Mouse (Mus musculus) intestine, embryonic 16.5 days (tissue): ENCODE results near the gene Tmem198. TPM values are rescaled to one million over a fixed set of nuclear protein-coding genes. Genes with fewer than 3 reads are reported as not detected.

Source experiments
- ATAC-seq: fragments of 200-750 bp; cut with Nextera tagmentation; 2 replicates; pipeline ENCODE4 v1.8.0; 2017; ENCODE audit warnings: moderate TSS enrichment, moderate library complexity
- H3K27ac ChIP-seq: fragments of 300-500 bp; sonication (generic); 2 replicates; pipeline ENCODE4 v1.5.1; 2014; ENCODE audit warnings: mild to moderate bottlenecking, low read length
- H3K27me3 ChIP-seq: fragments of 300-500 bp; sonication (generic); replicated peaks from 2 replicates; pipeline ENCODE4 v1.6.1; 2014; ENCODE audit warnings: low read length, control low read depth, mixed read lengths; ENCODE audit not compliant: control insufficient read depth, insufficient read depth
- H3K36me3 ChIP-seq: fragments of 300-500 bp; sonication (generic); 2 replicates; pipeline ENCODE4 v1.6.1; 2014; ENCODE audit warnings: low read length, control low read depth; ENCODE audit not compliant: control insufficient read depth, insufficient read depth
- H3K4me1 ChIP-seq: fragments of 300-500 bp; sonication (generic); 2 replicates; pipeline ENCODE4 v1.6.1; 2014; ENCODE audit warnings: low read length, control low read depth, mixed read lengths; ENCODE audit not compliant: control insufficient read depth, insufficient read depth
- H3K4me2 ChIP-seq: fragments of 300-500 bp; sonication (generic); 2 replicates; pipeline ENCODE4 v1.6.1; 2014; ENCODE audit warnings: low read depth, low read length, control low read depth
- H3K4me3 ChIP-seq: fragments of 300-500 bp; sonication (generic); 2 replicates; pipeline ENCODE4 v1.5.1; 2014; ENCODE audit warnings: mild to moderate bottlenecking, low read length
- H3K9ac ChIP-seq: fragments of 300-500 bp; sonication (generic); 2 replicates; pipeline ENCODE4 v1.6.1; 2014; ENCODE audit warnings: low read depth, low read length
- H3K9me3 ChIP-seq: fragments of 300-500 bp; sonication (generic); 2 replicates; pipeline ENCODE4 v1.6.1; 2016; ENCODE audit warnings: low read length, control low read depth; ENCODE audit not compliant: control insufficient read depth
- WGBS: fragments of 180-500 bp; shearing (Covaris S2); extraction: QIAGEN DNeasy Blood & Tissue Kit; methylation state at CpG from one replicate; pipeline ENCODE4 v1.1.7; 2014; 5-methylcytosine and 5-hydroxymethylcytosine counted together
- polyA plus RNA-seq: library from polyadenylated mRNA; unstranded; fragments of >200 nt; fragmentation: Nextera tagmentation; extraction: Ambion mirVana; gene quantifications from 2 replicates; pipeline ENCODE4 v1.2.1, GENCODE M21; 2015

The Tmem198 gene
- polyA plus RNA-seq, 1 experiment from 2014 or later, result 1.5 TPM

DNA sequence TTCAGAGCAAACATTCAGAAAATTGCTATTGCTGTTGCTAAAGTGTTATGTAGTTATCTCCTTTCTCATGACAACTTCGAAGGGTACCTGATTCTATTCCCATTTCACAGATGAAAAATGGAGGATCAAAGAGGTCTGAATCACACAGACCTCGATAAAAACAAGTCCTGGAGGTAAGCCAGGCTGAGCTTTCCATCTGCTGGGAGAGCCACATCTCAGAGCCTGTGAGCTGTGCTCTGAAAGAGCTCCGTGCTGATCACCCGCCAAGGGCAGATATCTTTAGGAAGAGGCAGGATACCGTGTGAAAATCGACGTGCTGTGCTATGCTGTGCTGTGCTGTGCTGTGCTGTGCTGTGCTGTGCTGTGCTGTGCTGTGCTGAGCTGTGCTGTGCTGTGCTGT is 19.0 kb upstream of the Tmem198 start:
- Histone ChIP-seq H3K9me3 (no peaks in the 10 kb centered on the region), H3K4me1 (peaks cover 19% of the 10 kb centered on the region), H3K27me3 (peaks cover 15% of the 10 kb centered on the region; the same call in 1 of the 2 replicates), H3K9ac (no peak overlapping the region), H3K27ac (no peak overlapping the region), H3K4me2 (no peak overlapping the region), H3K4me3 (no peak overlapping the region), H3K36me3 (no peaks in the 10 kb centered on the region)
- 61% methylated on average over 7 of the region's 7 CpGs for WGBS
- ATAC-seq, result no peak

GRCm38 (mm10) chr1:75462636-75463035 is 16.7 kb upstream of the Tmem198 start:
- no peak overlapping the region for H3K4me3 ChIP-seq
- H3K4me1 ChIP-seq, result peaks cover 20% of the 10 kb centered on the region
- 55% methylated on average over 1 of the region's 1 CpGs for WGBS
- no peak overlapping the region for H3K27ac ChIP-seq
- no peak overlapping the region for H3K9ac ChIP-seq
- no peaks in the 10 kb centered on the region for H3K36me3 ChIP-seq
- H3K27me3 ChIP-seq, result peaks cover 7% of the 10 kb centered on the region; the same call in 1 of the 2 replicates
- ATAC-seq, result no peak
- H3K9me3 ChIP-seq, result no peaks in the 10 kb centered on the region
- H3K4me2 ChIP-seq, result no peak overlapping the region

DNA sequence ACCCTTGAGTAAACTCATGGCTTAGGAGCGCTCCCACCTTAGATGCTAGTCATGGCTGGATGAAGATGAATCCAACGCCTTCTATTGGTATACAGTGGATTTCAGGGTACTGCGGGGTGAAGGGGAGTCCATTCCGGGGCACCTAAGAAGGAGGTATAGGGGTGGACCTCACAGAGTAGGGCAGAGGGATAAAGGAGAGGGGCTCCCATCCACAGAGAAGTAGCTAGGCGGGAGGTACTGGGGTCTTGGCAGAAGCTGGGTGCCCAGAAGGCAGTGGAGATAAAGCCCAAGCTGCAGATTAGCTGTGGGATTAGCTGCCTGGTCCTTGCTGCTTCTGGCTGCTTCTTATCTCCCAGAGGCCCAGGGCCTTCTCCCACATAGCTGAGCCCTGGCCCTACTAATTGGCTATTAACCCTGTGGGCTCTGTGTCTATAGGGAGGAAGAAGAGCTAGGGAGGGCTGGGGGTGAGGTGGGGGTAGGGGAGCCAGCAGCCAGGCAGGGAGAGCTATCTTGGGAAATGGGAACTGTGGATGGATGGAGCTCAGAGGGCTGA is 15.6 kb upstream of the Tmem198 start:
- Histone ChIP-seq H3K9me3 (no peaks in the 10 kb centered on the region), H3K9ac (peak overlapping the region; percentile 13; the same call in 1 of the 2 replicates), H3K27me3 (no peaks in the 10 kb centered on the region), H3K4me2 (no peak overlapping the region), H3K4me3 (no peak overlapping the region), H3K4me1 (peaks cover 10% of the 10 kb centered on the region), H3K27ac (no peak overlapping the region), H3K36me3 (no peaks in the 10 kb centered on the region)
- WGBS, result 68% methylated on average over 5 of the region's 5 CpGs
- ATAC-seq, result no peak; the same call in 1 of the 2 replicates

GRCm38 (mm10) chr1:75467215-75467927 is 12.0 kb upstream of the Tmem198 start:
- WGBS, result 7% methylated on average over 14 of the region's 14 CpGs
- no peak overlapping the region for H3K4me2 ChIP-seq
- no peak overlapping the region for H3K27ac ChIP-seq
- H3K27me3 ChIP-seq, result no peaks in the 10 kb centered on the region
- peaks cover 4% of the 10 kb centered on the region for H3K4me1 ChIP-seq
- H3K9me3 ChIP-seq, result no peaks in the 10 kb centered on the region
- H3K36me3 ChIP-seq, result no peaks in the 10 kb centered on the region
- no peak overlapping the region for H3K4me3 ChIP-seq
- peak; percentile 79 for ATAC-seq
- H3K9ac ChIP-seq, result peak overlapping the region; percentile 44

DNA sequence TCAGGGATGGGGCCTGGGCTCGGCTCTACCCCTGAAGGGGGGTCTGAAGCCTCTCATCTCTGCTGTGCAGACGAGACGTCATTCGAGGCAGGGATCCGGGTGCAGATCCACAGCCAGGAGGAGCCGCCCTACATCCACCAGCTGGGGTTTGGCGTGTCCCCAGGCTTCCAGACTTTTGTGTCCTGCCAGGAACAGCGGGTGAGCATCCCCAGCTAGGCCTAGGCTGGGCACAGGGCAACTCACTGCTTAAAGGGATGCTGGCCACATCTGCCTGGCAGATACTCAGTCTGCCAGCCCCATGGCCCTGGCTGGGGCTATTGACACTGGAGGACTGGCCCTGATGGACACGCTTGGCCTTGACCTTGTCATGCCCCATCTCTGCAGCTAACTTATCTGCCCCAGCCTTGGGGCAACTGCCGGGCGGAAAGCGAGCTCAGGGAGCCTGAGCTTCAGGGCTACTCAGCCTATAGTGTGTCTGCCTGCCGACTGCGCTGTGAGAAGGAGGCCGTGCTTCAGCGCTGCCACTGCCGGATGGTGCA is 10.0 kb upstream of the Tmem198 start:
- H3K27me3 ChIP-seq, result no peaks in the 10 kb centered on the region
- 75% methylated on average over 17 of the region's 17 CpGs for whole genome bisulfite sequencing
- H3K36me3 ChIP-seq, result peaks cover 8% of the 10 kb centered on the region
- no peak for ATAC-seq
- no peak overlapping the region for H3K9ac ChIP-seq
- no peak overlapping the region for H3K4me3 ChIP-seq
- H3K4me1 ChIP-seq, result peaks cover 4% of the 10 kb centered on the region
- no peak overlapping the region for H3K27ac ChIP-seq
- H3K4me2 ChIP-seq, result no peak overlapping the region
- H3K9me3 ChIP-seq, result no peaks in the 10 kb centered on the region

- H3K4me2 ChIP-seq, result no peak overlapping the region
- H3K27ac ChIP-seq, result no peak overlapping the region
- 92% methylated on average over 11 of the region's 11 CpGs for WGBS
- no peak for ATAC-seq
- H3K4me1 ChIP-seq, result peaks cover 22% of the 10 kb centered on the region
- no peak overlapping the region for H3K4me3 ChIP-seq
- H3K9ac ChIP-seq, result no peak overlapping the region
- H3K36me3 ChIP-seq, result peaks cover 23% of the 10 kb centered on the region
- 0 out of 2 replicates have a peak, but pooled peaks cover 5% of the 10 kb centered on the region for H3K27me3 ChIP-seq
- H3K9me3 ChIP-seq, result no peaks in the 10 kb centered on the region
Measured at GRCm38 (mm10) chr1:75476441-75476840, 2.9 kb upstream of the Tmem198 start.

DNA sequence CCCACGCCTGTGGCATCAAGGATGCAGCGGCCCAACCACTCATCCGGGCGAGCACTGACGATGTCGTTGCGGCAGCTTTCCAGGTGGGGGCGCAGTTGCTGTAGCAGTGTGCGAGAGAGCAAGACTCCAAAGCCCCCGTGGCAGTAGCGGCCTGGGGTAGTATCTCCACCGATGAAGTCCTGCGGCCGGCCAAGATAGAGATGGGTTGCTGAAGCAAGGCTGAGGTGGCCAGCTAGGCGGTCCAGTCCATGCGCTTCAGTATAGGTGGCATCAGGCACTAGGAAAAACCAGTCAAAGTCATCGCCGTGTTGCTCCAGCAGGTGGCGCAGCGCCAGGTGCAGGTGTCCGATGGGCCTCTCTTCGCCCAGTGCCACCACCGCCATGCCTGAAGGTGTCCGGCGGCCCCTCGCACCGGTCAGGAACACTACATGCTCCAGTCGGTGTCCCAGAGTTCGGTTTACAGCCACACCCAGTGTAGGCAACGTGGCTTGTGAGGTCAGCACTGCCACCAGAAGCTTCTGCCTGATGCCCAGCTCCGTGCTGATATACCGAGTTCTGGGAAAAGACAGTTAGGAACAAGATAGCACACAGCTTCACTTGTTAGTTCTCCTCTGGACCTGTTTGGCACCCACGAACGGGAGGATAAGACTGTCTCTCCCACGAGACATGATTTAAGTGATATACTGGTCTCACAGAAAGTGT is 1.9 kb upstream of the Tmem198 start:
- no peak for ATAC-seq
- peak overlapping the region; percentile 21 for H3K4me3 ChIP-seq
- no peaks in the 10 kb centered on the region for H3K9me3 ChIP-seq
- H3K9ac ChIP-seq, result no peak overlapping the region
- H3K4me1 ChIP-seq, result peaks cover 22% of the 10 kb centered on the region
- peaks cover 23% of the 10 kb centered on the region for H3K36me3 ChIP-seq
- H3K27ac ChIP-seq, result no peak overlapping the region
- WGBS, result 15% methylated on average over 35 of the region's 35 CpGs
- H3K27me3 ChIP-seq, result peaks cover 7% of the 10 kb centered on the region
- H3K4me2 ChIP-seq, result peak overlapping the region; percentile 79

- no peaks in the 10 kb centered on the region for H3K9me3 ChIP-seq
- 50% methylated on average over 3 of the region's 3 CpGs for WGBS
- peaks cover 22% of the 10 kb centered on the region for H3K4me1 ChIP-seq
- no peak for ATAC-seq
- peaks cover 12% of the 10 kb centered on the region for H3K27me3 ChIP-seq
- H3K27ac ChIP-seq, result no peak overlapping the region
- H3K9ac ChIP-seq, result 0 out of 2 replicates have a peak overlapping the region, but pooled peaks have one; percentile 83
- peak overlapping the region; percentile 85 for H3K4me3 ChIP-seq
- H3K4me2 ChIP-seq, result peak overlapping the region; percentile 79
- H3K36me3 ChIP-seq, result peaks cover 23% of the 10 kb centered on the region
Measured at GRCm38 (mm10) chr1:75477966-75478290, 1.4 kb upstream of the Tmem198 start.

GRCm38 (mm10) chr1:75478497-75478896 is 835 bp upstream of the Tmem198 start:
- under 1% methylated on average over 22 of the region's 25 CpGs for WGBS
- Histone ChIP-seq H3K4me1 (peaks cover 22% of the 10 kb centered on the region), H3K4me3 (peak overlapping the region; percentile 85), H3K4me2 (peak overlapping the region; percentile 79), H3K9me3 (no peaks in the 10 kb centered on the region), H3K27me3 (peaks cover 18% of the 10 kb centered on the region), H3K9ac (peak overlapping the region; percentile 83), H3K27ac (peak overlapping the region; percentile 83), H3K36me3 (peaks cover 23% of the 10 kb centered on the region)
- no peak; the same call in 1 of the 2 replicates for ATAC-seq
